Mouse (Mus musculus): ENCODE measurements around the gene Prkg1. TPM values are rescaled to one million over a fixed set of nuclear protein-coding genes. Genes with fewer than 3 reads are reported as not detected.

The Prkg1 gene
- polyA plus RNA-seq, 1 experiment from 2014 or later, result 4.1 TPM

DNA sequence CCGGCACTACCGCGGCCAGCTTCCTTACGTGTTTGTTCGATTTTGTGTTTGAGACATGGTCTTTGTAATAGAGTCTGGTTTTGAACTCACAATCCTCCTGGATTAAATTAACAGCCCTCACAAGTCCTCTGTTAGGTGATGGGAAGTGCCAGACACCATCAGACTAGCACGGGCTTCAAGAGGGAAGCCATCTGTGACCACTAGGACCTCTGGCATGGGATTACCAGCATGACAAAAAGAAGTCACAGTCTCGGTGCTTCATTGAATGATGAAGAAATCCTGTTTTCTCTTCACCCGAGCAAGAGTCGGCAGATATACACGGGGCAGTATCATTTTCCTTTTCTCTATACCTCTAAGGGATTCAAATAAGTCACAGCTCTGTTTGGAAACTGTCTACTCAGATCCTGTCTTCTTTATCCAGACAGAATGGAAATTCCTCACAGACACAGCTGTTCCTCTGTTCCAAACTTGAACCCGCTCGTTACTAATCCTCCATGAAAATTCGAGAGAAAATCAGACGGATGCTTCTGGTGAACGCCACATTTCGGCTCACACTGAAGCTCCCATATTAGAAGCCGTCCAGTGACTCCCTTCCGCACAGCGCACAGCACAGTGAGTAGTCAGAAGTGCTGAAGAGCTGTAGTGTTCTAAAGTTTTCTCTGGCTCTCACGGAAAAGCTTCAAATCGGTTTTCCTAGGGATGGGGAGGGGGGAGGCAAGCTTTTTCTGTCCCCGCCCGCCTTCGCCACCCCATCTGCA, 690.7 kb downstream of the Prkg1 start:
- Histone ChIP-seq H3K27ac (peak overlapping the region; percentile 81), H3K4me3 (peak overlapping the region; percentile 35), H3K36me3 (no peaks in the 10 kb centered on the region), H3K27me3 (ENCODE audit: insufficient read depth, poor library complexity, severe bottlenecking) (no peaks in the 10 kb centered on the region), H3K9me3 (no peaks in the 10 kb centered on the region), H3K4me1 (replicated peaks) (peaks cover 8% of the 10 kb centered on the region)
- no peak for DNase-seq (ENCODE audit: low spot score)
- 45% methylated on average over 24 of the region's 24 CpGs for WGBS

GRCm38 (mm10) chr19:31065206-31065781, 699.5 kb downstream of the Prkg1 start:
- no peak for DNase-seq (ENCODE audit: low spot score)
- H3K4me3 ChIP-seq, result no peak overlapping the region
- 88% methylated on average over 11 of the region's 11 CpGs for WGBS

DNA sequence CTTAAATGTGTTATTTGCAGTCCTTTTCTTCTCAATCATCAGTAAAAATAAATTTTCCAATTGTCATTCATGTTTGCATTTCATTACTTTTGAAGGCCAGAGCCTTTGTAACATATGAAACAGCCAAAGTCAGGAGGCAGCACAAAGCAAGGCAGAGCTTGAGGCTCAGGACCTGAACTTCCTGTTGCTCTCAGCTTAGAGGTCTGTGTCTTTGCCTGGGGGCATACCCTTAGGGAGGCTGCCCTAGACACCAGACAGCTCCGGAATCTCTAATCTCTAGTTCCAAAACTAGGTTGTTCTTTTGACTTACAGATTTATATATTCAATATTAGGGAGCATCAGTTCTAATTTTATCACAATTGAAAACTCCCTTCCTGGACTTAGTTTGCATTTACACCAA, 700.1 kb downstream of the Prkg1 start:
- no peak for DNase-seq (ENCODE audit: low spot score)
- no peak overlapping the region for H3K4me3 ChIP-seq
- no peaks in the 10 kb centered on the region for H3K27me3 ChIP-seq (ENCODE audit: insufficient read depth, poor library complexity, severe bottlenecking)
- no peaks in the 10 kb centered on the region for H3K4me1 ChIP-seq (replicated peaks)
- H3K27ac ChIP-seq, result no peak overlapping the region
- no peaks in the 10 kb centered on the region for H3K9me3 ChIP-seq
- H3K36me3 ChIP-seq, result no peaks in the 10 kb centered on the region
- 83% methylated on average over 1 of the region's 1 CpGs for WGBS

More at GRCm38 (mm10) chr19:31065206-31065781, 699.5 kb downstream of the Prkg1 start:
- Histone ChIP-seq H3K27ac (no peak overlapping the region), H3K4me1 (replicated peaks) (no peaks in the 10 kb centered on the region), H3K36me3 (no peaks in the 10 kb centered on the region), H3K9me3 (no peaks in the 10 kb centered on the region), H3K27me3 (ENCODE audit: insufficient read depth, poor library complexity, severe bottlenecking) (no peaks in the 10 kb centered on the region)

DNA sequence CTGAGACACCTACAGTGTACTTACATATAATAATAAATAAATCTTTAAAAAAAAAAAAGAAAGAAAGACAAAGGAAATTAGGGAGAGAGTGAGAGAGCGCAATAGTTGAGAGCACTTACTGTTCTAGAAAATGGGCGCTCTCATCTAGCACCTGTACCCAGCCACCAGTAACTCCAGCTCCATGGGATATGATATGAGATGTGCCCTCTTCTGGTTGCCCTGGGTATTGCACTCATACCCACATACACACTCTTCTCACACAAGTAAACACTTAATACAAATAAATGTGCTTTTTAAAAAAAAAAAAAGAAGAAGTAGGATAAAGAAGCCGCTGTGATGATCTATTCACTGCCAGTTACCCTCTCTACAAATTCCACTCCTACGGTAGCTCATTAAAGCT, 718.2 kb downstream of the Prkg1 start:
- Histone ChIP-seq H3K27ac (no peak overlapping the region), H3K27me3 (ENCODE audit: insufficient read depth, poor library complexity, severe bottlenecking) (no peaks in the 10 kb centered on the region), H3K4me1 (replicated peaks) (no peaks in the 10 kb centered on the region), H3K9me3 (no peaks in the 10 kb centered on the region), H3K36me3 (no peaks in the 10 kb centered on the region), H3K4me3 (no peak overlapping the region)
- DNase-seq (ENCODE audit: low spot score), result no peak
- WGBS, result 96% methylated on average over 4 of the region's 4 CpGs

GRCm38 (mm10) chr19:31040948-31041847, 723.6 kb downstream of the Prkg1 start:
- 89% methylated on average over 2 of the region's 2 CpGs for WGBS
- Histone ChIP-seq H3K9me3 (no peaks in the 10 kb centered on the region), H3K36me3 (no peaks in the 10 kb centered on the region), H3K4me1 (replicated peaks) (peaks cover 6% of the 10 kb centered on the region; the same call in 1 of the 2 replicates), H3K4me3 (no peak overlapping the region), H3K27ac (no peak overlapping the region), H3K27me3 (ENCODE audit: insufficient read depth, poor library complexity, severe bottlenecking) (no peaks in the 10 kb centered on the region)
- no peak for DNase-seq (ENCODE audit: low spot score)

GRCm38 (mm10) chr19:31038951-31039350, 725.9 kb downstream of the Prkg1 start:
- H3K4me1 ChIP-seq (replicated peaks), result peaks cover 6% of the 10 kb centered on the region; the same call in 1 of the 2 replicates
- H3K27me3 ChIP-seq (ENCODE audit: insufficient read depth, poor library complexity, severe bottlenecking), result no peaks in the 10 kb centered on the region
- no peak for DNase-seq (ENCODE audit: low spot score)
- no peaks in the 10 kb centered on the region for H3K36me3 ChIP-seq
- H3K4me3 ChIP-seq, result no peak overlapping the region
- H3K27ac ChIP-seq, result no peak overlapping the region
- WGBS, result 74% methylated on average over 3 of the region's 3 CpGs
- H3K9me3 ChIP-seq, result no peaks in the 10 kb centered on the region

DNA sequence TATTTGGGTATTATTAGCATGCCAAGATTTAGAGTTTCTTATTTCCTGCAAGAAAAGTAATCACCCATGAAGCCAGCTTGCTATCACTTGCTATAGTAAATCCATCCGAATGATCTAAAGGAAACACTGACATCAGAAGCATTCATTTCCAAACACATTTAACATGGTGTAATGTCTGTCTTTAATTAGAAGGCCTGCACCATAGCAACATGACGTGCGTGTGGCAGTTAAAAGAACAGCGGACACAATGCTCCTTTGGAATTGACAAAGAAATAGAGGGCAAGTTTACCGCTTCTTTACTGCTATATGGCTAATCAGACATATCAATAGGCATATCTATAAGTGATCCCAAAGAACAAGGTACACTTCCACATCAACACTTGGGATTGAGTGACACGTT, 733.2 kb downstream of the Prkg1 start:
- Histone ChIP-seq H3K27me3 (ENCODE audit: insufficient read depth, poor library complexity, severe bottlenecking) (no peaks in the 10 kb centered on the region), H3K9me3 (no peaks in the 10 kb centered on the region), H3K4me3 (no peak overlapping the region), H3K4me1 (replicated peaks) (peaks cover 4% of the 10 kb centered on the region; the same call in 1 of the 2 replicates), H3K36me3 (no peaks in the 10 kb centered on the region), H3K27ac (no peak overlapping the region)
- 70% methylated on average over 6 of the region's 6 CpGs for WGBS
- DNase-seq (ENCODE audit: low spot score), result no peak

GRCm38 (mm10) chr19:31026797-31027196, 738.0 kb downstream of the Prkg1 start:
- Histone ChIP-seq H3K27ac (no peak overlapping the region), H3K4me1 (replicated peaks) (no peaks in the 10 kb centered on the region), H3K9me3 (no peaks in the 10 kb centered on the region), H3K27me3 (ENCODE audit: insufficient read depth, poor library complexity, severe bottlenecking) (no peaks in the 10 kb centered on the region), H3K36me3 (no peaks in the 10 kb centered on the region), H3K4me3 (no peak overlapping the region)
- DNase-seq (ENCODE audit: low spot score), result no peak
- WGBS, result 85% methylated on average over 5 of the region's 5 CpGs

GRCm38 (mm10) chr19:31011528-31012133, 753.2 kb downstream of the Prkg1 start:
- H3K4me3 ChIP-seq, result no peak overlapping the region
- H3K4me1 ChIP-seq (replicated peaks), result peaks cover 7% of the 10 kb centered on the region; the same call in 1 of the 2 replicates
- no peak for DNase-seq (ENCODE audit: low spot score)
- H3K27ac ChIP-seq, result no peak overlapping the region
- no peaks in the 10 kb centered on the region for H3K27me3 ChIP-seq (ENCODE audit: insufficient read depth, poor library complexity, severe bottlenecking)
- H3K36me3 ChIP-seq, result no peaks in the 10 kb centered on the region
- 81% methylated on average over 3 of the region's 3 CpGs for WGBS
- no peaks in the 10 kb centered on the region for H3K9me3 ChIP-seq

GRCm38 (mm10) chr19:30998572-30998971, 766.3 kb downstream of the Prkg1 start:
- DNase-seq (ENCODE audit: low spot score), result no peak

DNA sequence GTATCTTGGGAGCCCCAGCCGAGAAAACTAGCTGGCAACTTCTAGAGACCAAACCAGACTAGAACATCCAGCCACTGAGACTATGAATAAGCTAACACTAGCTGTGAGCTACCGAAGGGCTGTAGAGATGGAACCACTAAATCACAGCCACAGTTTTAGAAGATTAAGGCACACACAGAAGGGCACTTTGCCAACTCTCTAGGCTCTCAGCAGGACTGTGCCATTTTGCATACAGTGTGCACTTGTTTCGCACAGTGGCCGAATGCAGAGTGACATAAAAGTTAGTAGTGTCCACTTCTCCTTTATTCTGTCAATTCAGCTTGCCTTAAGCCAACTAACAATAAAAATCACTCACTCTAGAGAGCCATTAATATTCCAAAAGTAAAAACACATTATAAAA, 774.4 kb downstream of the Prkg1 start:
- Histone ChIP-seq H3K9me3 (no peaks in the 10 kb centered on the region), H3K4me1 (replicated peaks) (peaks cover 6% of the 10 kb centered on the region; the same call in 1 of the 2 replicates), H3K27me3 (ENCODE audit: insufficient read depth, poor library complexity, severe bottlenecking) (no peaks in the 10 kb centered on the region), H3K36me3 (no peaks in the 10 kb centered on the region), H3K27ac (no peak overlapping the region), H3K4me3 (no peak overlapping the region)
- no peak for DNase-seq (ENCODE audit: low spot score)
- 83% methylated on average over 4 of the region's 4 CpGs for WGBS

More at GRCm38 (mm10) chr19:30998572-30998971, 766.3 kb downstream of the Prkg1 start:
- Histone ChIP-seq H3K9me3 (no peaks in the 10 kb centered on the region), H3K27me3 (ENCODE audit: insufficient read depth, poor library complexity, severe bottlenecking) (no peaks in the 10 kb centered on the region), H3K4me3 (no peak overlapping the region), H3K36me3 (no peaks in the 10 kb centered on the region), H3K4me1 (replicated peaks) (peaks cover 6% of the 10 kb centered on the region; the same call in 1 of the 2 replicates), H3K27ac (no peak overlapping the region)
- WGBS, result 87% methylated on average over 2 of the region's 2 CpGs

DNA sequence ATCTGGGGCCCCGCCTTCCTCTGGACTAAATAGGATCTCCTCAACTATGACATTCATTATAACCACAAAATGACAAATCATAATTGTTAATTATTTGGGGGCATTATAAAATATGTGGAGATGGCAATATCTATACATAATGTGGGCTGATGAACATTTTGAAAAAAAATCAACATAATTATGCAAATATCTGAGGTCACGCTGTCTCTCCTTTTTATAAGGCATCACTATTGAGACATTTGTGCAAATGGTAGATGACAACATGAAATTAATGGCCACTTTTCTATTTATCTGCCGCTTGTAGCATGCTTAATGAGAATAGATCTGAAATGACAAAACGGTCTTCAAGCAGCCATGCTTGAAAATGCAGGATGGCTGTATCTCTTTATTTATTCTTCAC, 782.4 kb downstream of the Prkg1 start:
- H3K36me3 ChIP-seq, result no peaks in the 10 kb centered on the region
- no peaks in the 10 kb centered on the region for H3K27me3 ChIP-seq (ENCODE audit: insufficient read depth, poor library complexity, severe bottlenecking)
- H3K27ac ChIP-seq, result no peak overlapping the region
- DNase-seq (ENCODE audit: low spot score), result no peak
- no peak overlapping the region for H3K4me3 ChIP-seq
- H3K9me3 ChIP-seq, result no peaks in the 10 kb centered on the region
- 90% methylated on average over 4 of the region's 4 CpGs for WGBS
- no peaks in the 10 kb centered on the region for H3K4me1 ChIP-seq (replicated peaks)

All from hindbrain, embryonic 10.5 days (tissue).